Mouse (Mus musculus) heart, postnatal 0 days (tissue): ENCODE data around the gene Gpatch2.

Experiments used
- CTCF ChIP-seq: IDR thresholded peaks from 2 replicates; pipeline ENCODE4 v1.5.1; 2016; ENCODE audit warnings: antibody characterized with exemption, control low read depth, low read depth
- EP300 ChIP-seq: IDR thresholded peaks from 2 replicates; pipeline ENCODE4 v1.6.1; 2016; ENCODE audit warnings: antibody characterized with exemption, low read depth

DNA sequence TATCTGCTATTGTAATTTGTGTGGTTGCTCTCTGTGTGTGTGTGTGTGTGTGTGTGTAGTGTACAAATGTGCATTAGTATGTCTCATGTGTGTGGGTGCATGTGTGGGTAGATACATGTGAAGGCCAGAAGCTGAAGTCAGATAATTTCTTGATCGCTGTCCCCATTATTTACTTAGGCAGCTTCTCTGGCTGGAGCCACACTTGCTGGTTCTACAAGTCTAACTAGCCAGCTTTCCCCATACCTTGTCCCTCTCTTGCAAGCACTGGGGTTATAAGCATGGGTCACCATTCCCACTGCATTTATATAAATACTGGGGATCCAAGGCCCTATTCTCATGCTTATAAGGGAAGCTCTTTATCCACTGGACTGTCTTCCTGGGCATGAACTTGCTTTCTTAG lies 39.3 kb upstream of the Gpatch2 start:
- TF ChIP-seq CTCF = no peak
- no peak for TF ChIP-seq EP300
